Mouse (Mus musculus) cerebellum, postnatal 25 days (tissue): ENCODE results near the gene Cacng4.

Experiments
- DNase-seq, 2 experiments: peaks; one replicate each; pipeline ENCODE4 v3.0.0; 2021; ENCODE audit warnings: mixed read lengths in 2 of 2

Gene Cacng4

GRCm38 (mm10) chr11:107772002-107772401 is 22.4 kb downstream of the Cacng4 start:
- no peak for DNase-seq

- peak; percentile 23 to 25 for DNase-seq
Observed at GRCm38 (mm10) chr11:107768361-107768760, 26.0 kb downstream of the Cacng4 start.

- DNase-seq, result peak; percentile 56 to 73
Observed at GRCm38 (mm10) chr11:107766932-107767331, 27.4 kb downstream of the Cacng4 start.

- DNase-seq, result peak in 1 of 2 experiments; percentile 13
Observed at GRCm38 (mm10) chr11:107762688-107763460, 31.5 kb downstream of the Cacng4 start.

GRCm38 (mm10) chr11:107761790-107762500 is 32.4 kb downstream of the Cacng4 start:
- DNase-seq, result peak; percentile 36 to 40

- no peak for DNase-seq
Observed at GRCm38 (mm10) chr11:107760001-107760400, 34.4 kb downstream of the Cacng4 start.

- no peak for DNase-seq
Observed at GRCm38 (mm10) chr11:107759516-107759915, 34.8 kb downstream of the Cacng4 start.

- DNase-seq, result no peak
Observed at GRCm38 (mm10) chr11:107749114-107749513, 45.2 kb downstream of the Cacng4 start.

GRCm38 (mm10) chr11:107748243-107749035 is 45.9 kb downstream of the Cacng4 start:
- no peak for DNase-seq

GRCm38 (mm10) chr11:107743100-107743499 is 51.3 kb downstream of the Cacng4 start:
- DNase-seq, result no peak

GRCm38 (mm10) chr11:107738418-107739099 is 55.8 kb downstream of the Cacng4 start:
- peak in 1 of 2 experiments; percentile 28 for DNase-seq

- DNase-seq, result no peak
Observed at GRCm38 (mm10) chr11:107737886-107738285, 56.5 kb downstream of the Cacng4 start.

GRCm38 (mm10) chr11:107734133-107734532 is 60.2 kb downstream of the Cacng4 start:
- DNase-seq, result no peak

- DNase-seq, result peak in 1 of 2 experiments; percentile 21
Observed at GRCm38 (mm10) chr11:107731498-107731897, 62.9 kb downstream of the Cacng4 start.

GRCm38 (mm10) chr11:107730940-107731339 is 63.4 kb downstream of the Cacng4 start:
- DNase-seq, result peak; percentile 71 to 72

- no peak for DNase-seq
Observed at GRCm38 (mm10) chr11:107729141-107729540, 65.2 kb downstream of the Cacng4 start.

- DNase-seq, result peak in 1 of 2 experiments; percentile 35
Observed at GRCm38 (mm10) chr11:107728073-107728863, 66.1 kb downstream of the Cacng4 start.

- DNase-seq, result no peak
Observed at GRCm38 (mm10) chr11:107724603-107725002, 69.8 kb downstream of the Cacng4 start.

- DNase-seq, result no peak
Observed at GRCm38 (mm10) chr11:107721057-107721456, 73.3 kb downstream of the Cacng4 start.

- no peak for DNase-seq
Observed at GRCm38 (mm10) chr11:107720264-107721021, 73.9 kb downstream of the Cacng4 start.
